Mouse (Mus musculus) myocyte (in vitro differentiated cells): Measurements from ENCODE around the gene H2-Q1. TPM values are rescaled to one million over a fixed set of nuclear protein-coding genes. Genes with fewer than 3 reads are reported as not detected.

Experiments used
- H3K27me3 ChIP-seq: one replicate; pipeline ENCODE4 v1.6.1; 2011; ENCODE audit not compliant: control insufficient read depth, insufficient read depth, insufficient read length
- H3K36me3 ChIP-seq: one replicate; pipeline ENCODE4 v1.6.1; 2011; ENCODE audit not compliant: control insufficient read depth, insufficient read depth
- H3K4me2 ChIP-seq: one replicate; pipeline ENCODE4 v1.6.1; 2011; ENCODE audit warnings: low read depth, control low read depth
- H3K4me3 ChIP-seq: one replicate; pipeline ENCODE4 v1.5.1; 2011; ENCODE audit warnings: mild to moderate bottlenecking, control low read depth, moderate library complexity
- H3K79me2 ChIP-seq: one replicate; pipeline ENCODE4 v1.6.1; 2011; ENCODE audit not compliant: control insufficient read depth, insufficient read depth
- H3ac ChIP-seq: one replicate; pipeline ENCODE4 v1.6.1; 2011; ENCODE audit not compliant: control insufficient read depth, insufficient read length
- CEBPB ChIP-seq: IDR thresholded peaks from 2 replicates; pipeline ENCODE4 v1.6.1; 2011; ENCODE audit warnings: mild to moderate bottlenecking, moderate library complexity; ENCODE audit not compliant: poor library complexity, insufficient read depth, severe bottlenecking
- E2F4 ChIP-seq: IDR thresholded peaks from one replicate; pipeline ENCODE4 v1.6.1; 2011; ENCODE audit warnings: mild to moderate bottlenecking, control low read depth, moderate library complexity; ENCODE audit not compliant: insufficient read depth
- MAX ChIP-seq: IDR thresholded peaks from one replicate; pipeline ENCODE4 v1.6.1; 2011; ENCODE audit warnings: low read depth, mild to moderate bottlenecking, control low read depth
- MYOD1 ChIP-seq, 3 experiments: IDR thresholded peaks; one replicate each; pipeline ENCODE4 v1.6.1; 2011; ENCODE audit warnings: control low read depth in 2 of 3, low read depth in 2 of 3, mild to moderate bottlenecking in 2 of 3, moderate library complexity in 1 of 3; ENCODE audit not compliant: insufficient read length in 2 of 3, control insufficient read depth in 1 of 3
- MYOG ChIP-seq, 3 experiments: IDR thresholded peaks; one replicate each; pipeline ENCODE4 v1.6.1; 2011; ENCODE audit warnings: control low read depth in 2 of 3, low read depth in 2 of 3, mild to moderate bottlenecking in 2 of 3; ENCODE audit not compliant: insufficient read length in 2 of 3, control insufficient read depth in 1 of 3, insufficient read depth in 1 of 3
- POLR2A ChIP-seq: IDR thresholded peaks from one replicate; pipeline ENCODE4 v1.6.1; 2011; ENCODE audit warnings: low read depth, mild to moderate bottlenecking, control low read depth, moderate library complexity; ENCODE audit not compliant: insufficient read length
- POLR2AphosphoS2 ChIP-seq: IDR thresholded peaks from one replicate; pipeline ENCODE4 v1.6.1; 2011; ENCODE audit warnings: low read depth, control low read depth; ENCODE audit not compliant: insufficient read length
- REST ChIP-seq: IDR thresholded peaks from one replicate; pipeline ENCODE4 v1.6.1; 2011; ENCODE audit warnings: mild to moderate bottlenecking, control low read depth, moderate library complexity; ENCODE audit not compliant: insufficient read depth, insufficient read length
- SRF ChIP-seq: IDR thresholded peaks from one replicate; pipeline ENCODE4 v1.6.1; 2011; ENCODE audit warnings: low read depth; ENCODE audit not compliant: control insufficient read depth, insufficient read length
- TCF12 ChIP-seq: IDR thresholded peaks from one replicate; pipeline ENCODE4 v1.6.1; 2011; ENCODE audit warnings: mild to moderate bottlenecking, control low read depth; ENCODE audit not compliant: poor library complexity, insufficient read depth, severe bottlenecking
- TCF3 ChIP-seq: IDR thresholded peaks from one replicate; pipeline ENCODE4 v1.6.1; 2011; ENCODE audit warnings: low read depth, control low read depth; ENCODE audit not compliant: insufficient read length
- USF1 ChIP-seq: IDR thresholded peaks from one replicate; pipeline ENCODE4 v1.6.1; 2011; ENCODE audit warnings: low read depth, mild to moderate bottlenecking, control low read depth, moderate library complexity
- polyA plus RNA-seq: library from polyadenylated mRNA; unstranded; fragments of >200 nt; fragmentation: generic; extraction: Trizol; gene quantifications from one replicate; pipeline ENCODE4 v1.2.1, GENCODE M21; 2012; ENCODE audit warnings: missing spikeins

The H2-Q1 gene
- polyA plus RNA-seq, 1 experiment = 6.6 TPM

GRCm38 (mm10) chr17:35354071-35354470, 33.9 kb downstream of the H2-Q1 start:
- H3ac ChIP-seq = no peak overlapping the region
- no peak overlapping the region for H3K4me2 ChIP-seq
- no peaks in the 10 kb centered on the region for H3K27me3 ChIP-seq
- no peaks in the 10 kb centered on the region for H3K79me2 ChIP-seq
- H3K36me3 ChIP-seq = no peaks in the 10 kb centered on the region
- H3K4me3 ChIP-seq = no peak overlapping the region
- TF ChIP-seq TCF12 (no peak), MYOD1 (IDR thresholded peaks at IDR 0.05; ENCODE audit: control insufficient read depth in 1 of 3, insufficient read length in 2 of 3, low read depth in 2 of 3) (no peak), USF1 (no peak), SRF (no peak), CEBPB (no peak), MAX (no peak), MYOG (IDR thresholded peaks at IDR 0.05; ENCODE audit: control insufficient read depth in 1 of 3, insufficient read depth in 1 of 3, insufficient read length in 2 of 3, low read depth in 2 of 3) (no peak), POLR2AphosphoS2 (no peak), REST (no peak)

GRCm38 (mm10) chr17:35357086-35357485, 36.9 kb downstream of the H2-Q1 start:
- no peak overlapping the region for H3K4me3 ChIP-seq
- H3ac ChIP-seq = no peak overlapping the region
- H3K4me2 ChIP-seq = no peak overlapping the region
- no peaks in the 10 kb centered on the region for H3K79me2 ChIP-seq
- H3K36me3 ChIP-seq = no peaks in the 10 kb centered on the region
- H3K27me3 ChIP-seq = no peaks in the 10 kb centered on the region
- TF ChIP-seq MYOD1 (IDR thresholded peaks at IDR 0.05; ENCODE audit: control insufficient read depth in 1 of 3, insufficient read length in 2 of 3, low read depth in 2 of 3) (no peak), TCF12 (no peak), MYOG (IDR thresholded peaks at IDR 0.05; ENCODE audit: control insufficient read depth in 1 of 3, insufficient read depth in 1 of 3, insufficient read length in 2 of 3, low read depth in 2 of 3) (no peak), E2F4 (no peak), MAX (no peak), USF1 (no peak), REST (no peak), POLR2A (no peak), SRF (no peak), POLR2AphosphoS2 (no peak), CEBPB (no peak), TCF3 (no peak)

- Histone ChIP-seq H3K79me2 (no peaks in the 10 kb centered on the region), H3K4me3 (no peak overlapping the region), H3K4me2 (no peak overlapping the region), H3ac (no peak overlapping the region), H3K27me3 (no peaks in the 10 kb centered on the region), H3K36me3 (no peaks in the 10 kb centered on the region)
- no peak for TF ChIP-seq CEBPB
Measured at GRCm38 (mm10) chr17:35358763-35359469, 38.7 kb downstream of the H2-Q1 start.

GRCm38 (mm10) chr17:35359470-35359862, 39.3 kb downstream of the H2-Q1 start:
- no peak overlapping the region for H3K4me3 ChIP-seq
- H3K79me2 ChIP-seq = no peaks in the 10 kb centered on the region
- no peak overlapping the region for H3ac ChIP-seq
- no peak for TF ChIP-seq CEBPB
- TF ChIP-seq MAX = no peak
- TF ChIP-seq POLR2A = no peak
- no peak overlapping the region for H3K4me2 ChIP-seq
- H3K27me3 ChIP-seq = no peaks in the 10 kb centered on the region
- H3K36me3 ChIP-seq = no peaks in the 10 kb centered on the region

Other genes starting within 250 kb of the H2-Q1 start
- gene Ly6g6e, start 243.5 kb upstream of the H2-Q1 start, polyA plus RNA-seq = not detected
- gene Ly6g6d, start 242.3 kb upstream of the H2-Q1 start, polyA plus RNA-seq = not detected
- not detected for gene Ly6g6f, start 234.8 kb upstream of the H2-Q1 start, polyA plus RNA-seq
- gene Abhd16a, start 231.1 kb upstream of the H2-Q1 start, polyA plus RNA-seq = 64.7 TPM
- not detected for gene Ly6g5c, start 212.1 kb upstream of the H2-Q1 start, polyA plus RNA-seq
- gene Ly6g5b, start 205.0 kb upstream of the H2-Q1 start, polyA plus RNA-seq = 0.11 TPM
- 17.4 TPM for gene Gpank1, start 198.9 kb upstream of the H2-Q1 start, polyA plus RNA-seq
- 320 TPM for gene Csnk2b, start 198.4 kb upstream of the H2-Q1 start, polyA plus RNA-seq
- 12.8 TPM for gene D17H6S53E, start 194.0 kb upstream of the H2-Q1 start, polyA plus RNA-seq
- 0.18 TPM for gene Apom, start 188.4 kb upstream of the H2-Q1 start, polyA plus RNA-seq
- gene Bag6, start 185.2 kb upstream of the H2-Q1 start, polyA plus RNA-seq = 271 TPM
- 153 TPM for gene Prrc2a, start 155.5 kb upstream of the H2-Q1 start, polyA plus RNA-seq
- gene Aif1, start 144.3 kb upstream of the H2-Q1 start, polyA plus RNA-seq = not detected
- 4.3 TPM for gene Lst1, start 132.0 kb upstream of the H2-Q1 start, polyA plus RNA-seq
- 0.05 TPM for gene Ltb, start 126.0 kb upstream of the H2-Q1 start, polyA plus RNA-seq
- 0.05 TPM for gene Tnf, start 118.4 kb upstream of the H2-Q1 start, polyA plus RNA-seq
- 0.26 TPM for gene Lta, start 115.1 kb upstream of the H2-Q1 start, polyA plus RNA-seq
- 0.18 TPM for gene Gm16181, start 99.6 kb upstream of the H2-Q1 start, polyA plus RNA-seq
- gene Atp6v1g2, start 86.7 kb upstream of the H2-Q1 start, polyA plus RNA-seq = 2.0 TPM
- gene Nfkbil1, start 84.6 kb upstream of the H2-Q1 start, polyA plus RNA-seq = 27.1 TPM
- gene Ddx39b, start 78.7 kb upstream of the H2-Q1 start, polyA plus RNA-seq = 268 TPM
- gene H2-D1, start 57.7 kb upstream of the H2-Q1 start, polyA plus RNA-seq = 38.3 TPM
- gene H2-Q2, start 21.8 kb downstream of the H2-Q1 start, polyA plus RNA-seq = 0.17 TPM
- gene H2-Q4, start 59.2 kb downstream of the H2-Q1 start, polyA plus RNA-seq = 8.3 TPM
- gene H2-Q6, start 104.4 kb downstream of the H2-Q1 start, polyA plus RNA-seq = not detected
- 0.06 TPM for gene H2-Q7, start 118.8 kb downstream of the H2-Q1 start, polyA plus RNA-seq
- gene H2-Q10, start 149.7 kb downstream of the H2-Q1 start, polyA plus RNA-seq = 0.02 TPM
- gene Pou5f1, start 185.6 kb downstream of the H2-Q1 start, polyA plus RNA-seq = not detected
- gene Tcf19, start 196.4 kb downstream of the H2-Q1 start, polyA plus RNA-seq = 11.1 TPM
- 8.8 TPM for gene Cchcr1, start 196.7 kb downstream of the H2-Q1 start, polyA plus RNA-seq
- 0.07 TPM for gene Psors1c2, start 212.8 kb downstream of the H2-Q1 start, polyA plus RNA-seq
- gene Cdsn, start 231.7 kb downstream of the H2-Q1 start, polyA plus RNA-seq = 55.4 TPM
- gene 2300002M23Rik, start 247.0 kb downstream of the H2-Q1 start, polyA plus RNA-seq = not detected